ENCODE assay signal across 25 mouse cellular contexts in genomic region chr19:31781521-31782018, GRCm38 (mm10). TPM values are rescaled to one million over a fixed set of nuclear protein-coding genes. Genes with fewer than 3 reads are reported as not detected.
DNase-seq lines count a peak whose midpoint lies in the region; ATAC-seq and TF ChIP-seq lines count a peak whose summit lies in the region.
"Had no signal": no experiment of that assay in that cellular context is flagged by ENCODE, and none has a peak within 500 bp of the region (broad histone marks: within the 10 kb centered on the region; RNA-seq: fewer than 3 reads in every experiment).

No protein-coding gene starts in this region.

- H3K36me3 ChIP-seq in G1E (replicated peaks) = no peaks in the 10 kb centered on the region
- H3K36me3 ChIP-seq in liver, embryonic 13.5 days = no peaks in the 10 kb centered on the region
- H3K36me3 ChIP-seq: embryonic facial prominence, embryonic 10.5 days; embryonic facial prominence, embryonic 15.5 days; forebrain, embryonic 12.5 days had no signal

- ATAC-seq in G1E (ENCODE audit: extremely low read depth, insufficient number of reproducible peaks, low FRiP score, poor library complexity, severe bottlenecking) = peak; percentile 48
- ATAC-seq in liver, embryonic 13.5 days (ENCODE audit: low read depth) = peak; percentile 3
- ATAC-seq in megakaryocyte progenitor cell, adult 5-6 weeks (replicated peaks; ENCODE audit: poor library complexity) = peak; percentile 14; the same call in 1 of the 2 replicates
- ATAC-seq: midbrain, embryonic 16.5 days had no signal

- DNase-seq in 416B (ENCODE audit: low read depth) = peak; percentile 75
- no peak for DNase-seq in G1E (ENCODE audit: low spot score)
- no peak for DNase-seq in liver, embryonic 13.5 days
- no peak for DNase-seq in cerebellum, postnatal 10 days
- DNase-seq in thymus, postnatal 4 days = no peak
- DNase-seq: adrenal gland, postnatal 25 days; cerebellum, adult 18-20 months; cerebellum, postnatal 14 days; gastrocnemius, postnatal 10 days; heart, postnatal 10 days; kidney, adult 8-10 months; kidney, postnatal 4 days; left cerebral cortex, postnatal 4 days; lung, embryonic 14.5 days; lung, postnatal 14 days; right cerebral cortex, postnatal 4 days had no signal

- peak overlapping the region; percentile 80 for H3K27ac ChIP-seq in liver, embryonic 13.5 days
- H3K27ac ChIP-seq: embryonic facial prominence, embryonic 10.5 days; embryonic facial prominence, embryonic 15.5 days; forebrain, embryonic 12.5 days; kidney, postnatal 0 days had no signal

- TF ChIP-seq CTCF in G1E (IDR thresholded peaks at IDR 0.05; ENCODE audit: low read depth, low read length) = no peak

- H3K27me3 ChIP-seq in G1E (ENCODE audit: insufficient read depth, low read length) = no peaks in the 10 kb centered on the region
- no peaks in the 10 kb centered on the region for H3K27me3 ChIP-seq in liver, embryonic 13.5 days
- H3K27me3 ChIP-seq: CH12.LX; embryonic facial prominence, embryonic 15.5 days; forebrain, embryonic 12.5 days had no signal

- WGBS in liver, embryonic 13.5 days (ENCODE audit: insufficient replicate concordance) = 22% methylated on average over 3 of the region's 3 CpGs

- peaks cover 59% of the 10 kb centered on the region for H3K4me1 ChIP-seq in G1E (ENCODE audit: insufficient read depth, low read depth, low read length)
- peaks cover 50% of the 10 kb centered on the region for H3K4me1 ChIP-seq in liver, embryonic 13.5 days (replicated peaks)
- H3K4me1 ChIP-seq: embryonic facial prominence, embryonic 10.5 days; embryonic facial prominence, embryonic 15.5 days; forebrain, embryonic 12.5 days had no signal

- peak overlapping the region; percentile 27; the same call in 1 of the 2 replicates for H3K4me3 ChIP-seq in G1E (ENCODE audit: low read depth, low read length)
- no peak overlapping the region for H3K4me3 ChIP-seq in liver, embryonic 13.5 days (replicated peaks)
- H3K4me3 ChIP-seq: embryonic facial prominence, embryonic 10.5 days; embryonic facial prominence, embryonic 15.5 days; forebrain, embryonic 12.5 days had no signal

- no peaks in the 10 kb centered on the region for H3K9me3 ChIP-seq in G1E (replicated peaks)
- no peaks in the 10 kb centered on the region for H3K9me3 ChIP-seq in liver, embryonic 13.5 days (replicated peaks)
- H3K9me3 ChIP-seq: embryonic facial prominence, embryonic 10.5 days; embryonic facial prominence, embryonic 15.5 days; forebrain, embryonic 12.5 days had no signal

- peak overlapping the region; percentile 43 for H3K4me2 ChIP-seq in liver, embryonic 13.5 days
- H3K4me2 ChIP-seq: embryonic facial prominence, embryonic 15.5 days; forebrain, embryonic 12.5 days; heart, embryonic 11.5 days; lung, embryonic 14.5 days; midbrain, embryonic 11.5 days had no signal

- no peak overlapping the region for H3K9ac ChIP-seq in liver, embryonic 13.5 days
- H3K9ac ChIP-seq: embryonic facial prominence, embryonic 15.5 days; forebrain, embryonic 12.5 days; lung, embryonic 14.5 days had no signal

RNA-seq across cellular contexts. Expression of gene Prkg1, which starts 16.7 kb away (rescaled TPM):
- 22.9 and 25.4 TPM in 2 replicates for total RNA-seq in G1E (2014; fragmentation: Nextera tagmentation)
- 27.3 and 29.0 TPM in 2 replicates for total RNA-seq in G1E (2017)
- polyA plus RNA-seq in G1E (2012) = 1.0 and 1.1 TPM in 2 replicates
- polyA plus RNA-seq in liver, embryonic 13.5 days (2015; fragmentation: Nextera tagmentation; extraction: Ambion mirVana) = 0.83 and 0.92 TPM in 2 replicates
- 0.54 and 1.1 TPM in 2 replicates for total RNA-seq in megakaryocyte progenitor cell, adult 5-6 weeks (2015)
- 0.75 and 1.4 TPM in 2 replicates for total RNA-seq in megakaryocyte progenitor cell, adult 5-6 weeks (2017)
- total RNA-seq: CH12.LX had no signal

Comparison
In these comparisons a context has a peak if more than half of its experiments do, and no peak if none do; other contexts are left out.
1. RNA of gene Prkg1, which starts 16.7 kb away (total RNA-seq): 22.9 to 29.0 TPM in G1E; 0.54 to 1.4 TPM in megakaryocyte progenitor cell, adult 5-6 weeks; every median in the first group is over 10 times any median in the second.
2. Peak in every context shown above with its lines, with median percentiles within 50 percentile points of each other: ATAC-seq.